Mouse (Mus musculus) lung, embryonic 14.5 days (tissue): ENCODE results near the gene Psmc3. TPM values are rescaled to one million over a fixed set of nuclear protein-coding genes. Genes with fewer than 3 reads are reported as not detected.

Experiments
- ATAC-seq: fragments of 200-750 bp; cut with Nextera tagmentation; 2 replicates; pipeline ENCODE4 v1.8.0; 2017; ENCODE audit warnings: mild to moderate bottlenecking, moderate TSS enrichment, moderate library complexity; ENCODE audit not compliant: insufficient read depth
- DNase-seq: peaks from one replicate; pipeline ENCODE4 v3.0.0-alpha.2; 2015
- H3K27ac ChIP-seq: fragments of 300-500 bp; sonication (generic); 2 replicates; pipeline ENCODE4 v1.5.1; 2014; ENCODE audit warnings: low read depth, mild to moderate bottlenecking, moderate library complexity
- H3K27me3 ChIP-seq: fragments of 300-500 bp; sonication (generic); 2 replicates; pipeline ENCODE4 v1.6.1; 2014; ENCODE audit warnings: low read length, control low read depth; ENCODE audit not compliant: insufficient read depth
- H3K36me3 ChIP-seq: fragments of 300-500 bp; sonication (generic); 2 replicates; pipeline ENCODE4 v1.6.1; 2014; ENCODE audit warnings: control low read depth; ENCODE audit not compliant: insufficient read depth
- H3K4me1 ChIP-seq: fragments of 300-500 bp; sonication (generic); 2 replicates; pipeline ENCODE4 v1.6.1; 2014; ENCODE audit warnings: antibody characterized with exemption, control low read depth; ENCODE audit not compliant: insufficient read depth
- H3K4me2 ChIP-seq: fragments of 300-500 bp; sonication (generic); 2 replicates; pipeline ENCODE4 v1.6.1; 2014; ENCODE audit warnings: mild to moderate bottlenecking
- H3K4me3 ChIP-seq: fragments of 300-500 bp; sonication (generic); 2 replicates; pipeline ENCODE4 v1.5.1; 2014; ENCODE audit warnings: low read depth, low read length
- H3K9ac ChIP-seq: fragments of 300-500 bp; sonication (generic); 2 replicates; pipeline ENCODE4 v1.6.1; 2014
- H3K9me3 ChIP-seq: fragments of 300-500 bp; sonication (generic); 2 replicates; pipeline ENCODE4 v1.6.1; 2016; ENCODE audit warnings: low read depth, low read length, control low read depth
- CTCF ChIP-seq: IDR thresholded peaks from 2 replicates; pipeline ENCODE4 v1.5.1; 2016; ENCODE audit warnings: antibody characterized with exemption, low read depth
- WGBS: fragments of 180-500 bp; shearing (Covaris S2); extraction: QIAGEN DNeasy Blood & Tissue Kit; methylation state at CpG from one replicate; pipeline ENCODE4 v1.1.7; 2014; 5-methylcytosine and 5-hydroxymethylcytosine counted together
- polyA plus RNA-seq: library from polyadenylated mRNA; unstranded; fragments of >200 nt; fragmentation: Nextera tagmentation; extraction: Ambion mirVana; gene quantifications from 2 replicates; pipeline ENCODE4 v1.2.1, GENCODE M21; 2014

Psmc3 gene
- polyA plus RNA-seq, 1 experiment from 2014 or later = 322 TPM

DNA sequence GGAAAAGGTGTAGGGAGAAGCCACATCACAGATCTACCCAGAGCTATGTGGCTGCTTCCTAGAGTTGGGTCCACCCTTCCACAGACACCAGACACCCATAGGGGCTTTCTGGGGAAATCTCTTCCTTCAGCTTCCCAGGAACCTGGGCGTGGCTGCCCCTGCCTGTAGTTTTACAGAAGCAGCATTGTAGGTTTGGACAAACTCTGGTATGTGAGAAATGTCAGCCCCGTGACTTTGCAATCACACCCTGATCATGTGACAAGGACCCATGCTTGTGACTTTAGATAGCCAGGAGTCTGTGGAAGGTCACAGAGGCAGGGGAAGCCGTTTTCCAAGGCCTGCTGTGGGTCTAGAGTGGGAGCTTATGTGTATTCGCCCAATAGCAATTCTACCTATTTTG, 58.7 kb downstream of the Psmc3 start:
- no peak for TF ChIP-seq CTCF
- DNase-seq (peak; percentile 27), ATAC-seq (no peak; the same call in 1 of the 2 replicates)
- Histone ChIP-seq H3K36me3 (no peaks in the 10 kb centered on the region), H3K4me1 (no peaks in the 10 kb centered on the region), H3K4me2 (no peak overlapping the region), H3K9ac (no peak overlapping the region), H3K9me3 (no peaks in the 10 kb centered on the region), H3K27ac (no peak overlapping the region), H3K27me3 (no peaks in the 10 kb centered on the region), H3K4me3 (no peak overlapping the region)
- WGBS = 26% methylated on average over 4 of the region's 4 CpGs

DNA sequence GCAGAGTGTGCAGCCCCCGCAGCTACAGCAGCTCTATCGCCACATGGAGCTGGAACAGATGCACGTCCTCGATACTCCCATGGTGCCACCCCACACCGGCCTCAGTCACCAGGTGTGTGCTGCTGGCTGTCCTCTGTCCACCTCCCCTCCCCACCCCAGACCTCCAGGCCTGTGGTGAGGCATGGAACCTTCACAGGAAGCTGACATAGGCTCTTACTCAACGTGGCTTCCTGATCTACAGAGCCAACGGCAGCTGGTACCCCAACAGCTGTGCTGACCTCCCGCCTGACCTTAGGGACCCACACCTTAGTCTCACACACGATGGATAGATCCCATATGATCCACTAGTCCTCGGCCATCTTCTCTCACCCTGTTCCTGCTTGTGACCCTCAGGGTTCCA, 59.5 kb downstream of the Psmc3 start:
- no peak overlapping the region for H3K4me2 ChIP-seq
- H3K27ac ChIP-seq = no peak overlapping the region
- H3K36me3 ChIP-seq = no peaks in the 10 kb centered on the region
- 65% methylated on average over 10 of the region's 10 CpGs for WGBS
- H3K9ac ChIP-seq = no peak overlapping the region
- no peak for DNase-seq
- no peak overlapping the region for H3K4me3 ChIP-seq
- H3K9me3 ChIP-seq = no peaks in the 10 kb centered on the region
- H3K4me1 ChIP-seq = no peaks in the 10 kb centered on the region
- no peaks in the 10 kb centered on the region for H3K27me3 ChIP-seq
- no peak for TF ChIP-seq CTCF
- no peak for ATAC-seq

DNA sequence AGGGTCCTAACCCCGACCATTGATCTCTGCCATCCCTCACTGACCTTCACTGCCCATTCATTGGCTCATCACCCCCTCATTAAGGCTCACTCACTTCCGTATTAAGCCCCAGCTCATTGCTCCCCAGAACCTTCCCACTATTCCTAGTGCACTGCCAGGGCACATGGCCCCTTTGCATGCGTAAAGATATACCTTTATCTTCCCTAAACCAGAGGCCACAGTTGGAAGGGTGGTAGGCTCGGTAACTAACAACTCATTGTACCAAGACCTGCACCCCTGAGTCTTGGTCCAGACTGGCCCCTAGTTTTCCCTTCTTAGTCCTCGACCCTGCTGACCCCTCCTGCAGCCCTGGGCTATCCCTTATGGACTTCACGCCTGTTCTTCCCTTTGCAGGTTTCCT, 60.0 kb downstream of the Psmc3 start:
- Histone ChIP-seq H3K4me3 (no peak overlapping the region), H3K27ac (no peak overlapping the region), H3K27me3 (no peaks in the 10 kb centered on the region), H3K4me1 (no peaks in the 10 kb centered on the region), H3K9me3 (no peaks in the 10 kb centered on the region), H3K4me2 (no peak overlapping the region), H3K36me3 (no peaks in the 10 kb centered on the region), H3K9ac (no peak overlapping the region)
- no peak for TF ChIP-seq CTCF
- 75% methylated on average over 6 of the region's 6 CpGs for WGBS
- DNase-seq (no peak), ATAC-seq (no peak)

DNA sequence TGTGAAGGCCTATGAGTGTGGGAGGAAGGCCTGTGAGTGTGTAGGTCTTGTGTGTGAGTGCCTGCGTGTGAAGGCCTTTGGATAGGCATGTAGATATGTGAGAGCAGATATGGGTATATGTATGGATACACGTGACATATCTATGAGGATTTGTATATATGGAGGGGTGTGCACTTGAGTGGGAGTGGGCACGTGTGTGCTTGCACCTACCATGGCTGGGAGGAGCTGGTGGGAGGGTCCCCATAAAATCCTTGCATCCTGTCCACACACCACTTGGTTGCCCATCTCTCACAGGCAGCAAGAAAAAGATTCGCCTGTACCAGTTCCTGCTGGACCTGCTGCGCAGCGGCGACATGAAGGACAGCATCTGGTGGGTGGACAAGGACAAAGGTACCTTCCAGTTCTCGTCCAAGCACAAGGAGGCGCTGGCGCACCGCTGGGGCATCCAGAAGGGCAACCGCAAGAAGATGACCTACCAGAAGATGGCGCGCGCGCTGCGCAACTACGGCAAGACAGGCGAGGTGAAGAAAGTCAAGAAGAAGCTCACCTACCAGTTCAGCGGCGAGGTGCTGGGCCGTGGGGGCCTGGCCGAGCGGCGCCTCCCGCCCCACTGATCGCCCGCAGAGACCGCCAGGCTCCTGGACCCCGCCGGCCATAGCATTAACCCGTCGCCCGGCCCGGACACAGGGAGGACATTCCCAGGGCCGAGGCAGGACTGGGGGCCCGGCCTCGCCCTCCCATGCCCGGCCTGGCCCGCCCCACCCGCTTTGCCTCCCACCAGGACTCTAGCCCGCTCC, 61.2 kb downstream of the Psmc3 start:
- Histone ChIP-seq H3K4me1 (no peaks in the 10 kb centered on the region), H3K36me3 (no peaks in the 10 kb centered on the region), H3K4me2 (peak overlapping the region; percentile 93), H3K9ac (peak overlapping the region; percentile 63), H3K27ac (no peak overlapping the region), H3K9me3 (no peaks in the 10 kb centered on the region), H3K27me3 (no peaks in the 10 kb centered on the region), H3K4me3 (peak overlapping the region; percentile 47)
- WGBS = 6% methylated on average over 41 of the region's 42 CpGs
- peak; percentile 99 for DNase-seq
- peak; percentile 100 for TF ChIP-seq CTCF
- ATAC-seq = peak; percentile 78

GRCm38 (mm10) chr2:91115578-91115970, 61.8 kb downstream of the Psmc3 start:
- no peak for TF ChIP-seq CTCF
- H3K4me1 ChIP-seq = no peaks in the 10 kb centered on the region
- no peak overlapping the region for H3K27ac ChIP-seq
- H3K4me2 ChIP-seq = peak overlapping the region; percentile 93
- ATAC-seq (peak; percentile 12; the same call in 1 of the 2 replicates), DNase-seq (no peak)
- H3K9me3 ChIP-seq = no peaks in the 10 kb centered on the region
- H3K9ac ChIP-seq = peak overlapping the region; percentile 63
- H3K27me3 ChIP-seq = no peaks in the 10 kb centered on the region
- H3K36me3 ChIP-seq = no peaks in the 10 kb centered on the region
- peak overlapping the region; percentile 47 for H3K4me3 ChIP-seq
- 20% methylated on average over 12 of the region's 12 CpGs for WGBS

Other genes with a start within 250 kb of the Psmc3 start
- 228 and 241 TPM in 2 replicates for gene Mtch2, start 206.9 kb upstream of the Psmc3 start, polyA plus RNA-seq
- gene C1qtnf4, start 168.1 kb upstream of the Psmc3 start, polyA plus RNA-seq = 3.1 and 3.6 TPM in 2 replicates
- 28.7 and 32.5 TPM in 2 replicates for gene Kbtbd4, start 149.3 kb upstream of the Psmc3 start, polyA plus RNA-seq
- 186 and 198 TPM in 2 replicates for gene Ndufs3, start 149.2 kb upstream of the Psmc3 start, polyA plus RNA-seq
- gene Celf1, start 113.6 kb upstream of the Psmc3 start, polyA plus RNA-seq = 65.0 and 68.0 TPM in 2 replicates
- gene Rapsn, start 18.4 kb upstream of the Psmc3 start, polyA plus RNA-seq = 1.5 and 1.6 TPM in 2 replicates
- gene Slc39a13, start 16.4 kb downstream of the Psmc3 start, polyA plus RNA-seq = 29.0 and 33.3 TPM in 2 replicates
- 6.2 TPM in 2 replicates for gene Spi1, start 28.4 kb downstream of the Psmc3 start, polyA plus RNA-seq
- gene Mybpc3, start 64.1 kb downstream of the Psmc3 start, polyA plus RNA-seq = 0.47 and 7.7 TPM in 2 replicates
- gene Madd, start 129.8 kb downstream of the Psmc3 start, polyA plus RNA-seq = 7.6 and 8.6 TPM in 2 replicates
- 14.2 and 15.7 TPM in 2 replicates for gene Nr1h3, start 148.8 kb downstream of the Psmc3 start, polyA plus RNA-seq
- 33.8 and 34.3 TPM in 2 replicates for gene Acp2, start 148.9 kb downstream of the Psmc3 start, polyA plus RNA-seq
- gene Ddb2, start 183.0 kb downstream of the Psmc3 start, polyA plus RNA-seq = 14.6 and 17.3 TPM in 2 replicates
- gene Pacsin3, start 201.9 kb downstream of the Psmc3 start, polyA plus RNA-seq = 41.2 and 46.9 TPM in 2 replicates
- gene Arfgap2, start 211.0 kb downstream of the Psmc3 start, polyA plus RNA-seq = 81.1 and 81.2 TPM in 2 replicates